Mouse (Mus musculus) MN1 (cell line): Measurements from ENCODE around the gene Esrrg.

Experiments used
- DNase-seq: peaks from one replicate; pipeline ENCODE4 v3.0.0-alpha.2; 2016; ENCODE audit warnings: low spot score

The Esrrg gene

GRCm38 (mm10) chr1:188261903-188262682, 653.5 kb downstream of the Esrrg start, which contains the start of gene Ush2a:
Gene Ush2a, plus strand, starts transcription at chr1:188262023.
- no peak for DNase-seq
